Mouse (Mus musculus) monocyte, adult 2 months (primary cell): ENCODE results near the gene Adamtsl1.

Experiments
- DNase-seq, 2 experiments: peaks; one replicate each; pipeline ENCODE4 v3.0.0; 2022; ENCODE audit warnings: low spot score in 2 of 2, low read depth in 1 of 2

Gene Adamtsl1

DNA sequence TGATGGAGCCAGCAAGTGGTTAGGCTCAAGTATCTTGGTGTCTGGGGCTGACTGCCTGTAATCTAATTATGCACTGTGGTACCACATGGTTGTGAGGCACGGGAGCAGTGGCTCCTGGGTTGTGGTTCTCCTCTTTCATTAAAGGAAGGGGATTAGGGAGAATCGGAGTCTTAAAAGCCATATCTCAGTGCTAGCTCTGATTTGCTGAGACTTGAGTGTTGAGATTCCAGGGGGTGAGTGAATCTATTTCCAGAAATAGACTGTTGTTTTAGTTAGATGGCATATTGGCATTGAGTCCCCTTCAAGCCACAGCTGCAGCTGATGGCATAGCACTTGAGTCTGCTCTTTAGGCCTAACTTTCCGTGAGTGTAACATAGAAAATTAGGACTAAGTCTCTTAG is 877.2 kb downstream of the Adamtsl1 start:
- no peak for DNase-seq

- DNase-seq = no peak
Observed at GRCm38 (mm10) chr4:86395636-86396035, 881.7 kb downstream of the Adamtsl1 start.

- DNase-seq = no peak
Observed at GRCm38 (mm10) chr4:86396672-86397288, 882.8 kb downstream of the Adamtsl1 start.

- DNase-seq = no peak
Observed at GRCm38 (mm10) chr4:86397470-86397869, 883.5 kb downstream of the Adamtsl1 start.

DNA sequence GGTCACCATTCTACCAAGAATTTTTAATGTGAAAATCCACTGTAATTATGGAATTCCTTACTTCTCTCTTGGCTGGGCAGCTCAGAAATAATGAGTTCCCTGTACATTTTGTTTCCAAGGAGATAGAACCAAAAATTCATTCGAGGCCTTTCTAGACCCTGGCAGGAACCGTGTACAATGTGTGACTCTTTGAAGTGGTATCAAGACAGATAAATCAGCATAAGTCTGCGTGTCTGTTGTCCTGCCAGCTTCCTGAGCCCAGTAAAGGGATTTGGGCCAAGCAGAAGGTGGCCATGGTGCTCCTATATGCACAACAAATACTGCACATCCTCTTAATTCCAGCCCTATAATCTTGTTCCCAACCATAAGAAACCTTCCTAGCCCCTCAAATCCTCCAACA is 887.1 kb downstream of the Adamtsl1 start:
- no peak for DNase-seq

- no peak for DNase-seq
Observed at GRCm38 (mm10) chr4:86406501-86407199, 892.7 kb downstream of the Adamtsl1 start.

DNA sequence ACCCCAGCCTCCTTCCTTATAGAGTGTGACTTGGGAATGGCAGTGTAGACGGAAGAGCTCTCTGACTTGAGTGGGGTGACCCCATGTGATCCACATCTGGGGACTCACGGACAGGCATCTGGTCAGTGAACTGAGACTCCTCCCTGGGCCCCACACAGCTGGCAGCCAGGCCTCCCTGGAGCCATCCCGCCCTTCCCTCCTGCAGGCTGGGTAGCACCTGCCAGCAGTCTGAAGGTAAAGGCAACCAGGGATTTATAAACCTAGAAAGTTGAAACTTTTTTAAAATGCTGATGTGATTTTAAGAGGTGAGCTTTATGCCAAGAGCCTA is 893.2 kb downstream of the Adamtsl1 start:
- DNase-seq = no peak

GRCm38 (mm10) chr4:86408421-86408820 is 894.4 kb downstream of the Adamtsl1 start:
- DNase-seq = no peak

GRCm38 (mm10) chr4:86410946-86411345 is 897.0 kb downstream of the Adamtsl1 start:
- no peak for DNase-seq

- no peak for DNase-seq
Observed at GRCm38 (mm10) chr4:86413388-86413787, 899.4 kb downstream of the Adamtsl1 start.

DNA sequence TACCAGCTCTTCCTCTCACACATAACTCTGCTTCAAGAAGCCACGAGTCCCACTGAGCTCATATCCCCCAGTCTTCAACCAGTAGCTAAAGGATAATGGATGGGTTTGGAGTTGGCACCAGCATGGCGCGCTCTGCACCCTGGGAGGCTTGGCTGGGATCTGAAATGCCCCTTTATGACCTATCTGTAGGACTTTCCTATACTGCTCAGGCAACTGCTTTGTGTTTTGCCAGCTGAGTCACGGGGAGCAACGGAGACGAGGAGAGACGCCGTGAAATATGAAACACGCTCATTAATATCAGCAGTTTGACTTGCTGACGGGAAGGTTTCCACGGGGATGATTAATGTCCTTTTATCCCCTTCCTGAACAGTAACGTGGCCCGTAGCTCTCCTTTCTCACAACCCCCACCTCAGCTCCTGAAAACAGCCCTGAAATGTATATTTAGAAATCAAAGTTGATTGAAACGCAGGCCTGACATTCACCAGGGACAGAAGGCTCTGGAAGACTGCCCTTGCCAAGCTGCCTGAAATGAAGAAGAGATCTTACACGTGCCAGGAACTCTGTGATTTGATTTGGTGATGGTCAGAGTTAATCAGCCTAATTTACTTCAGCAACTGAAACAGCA is 902.5 kb downstream of the Adamtsl1 start:
- DNase-seq = no peak

GRCm38 (mm10) chr4:86422586-86422985 is 908.6 kb downstream of the Adamtsl1 start:
- DNase-seq = no peak

- no peak for DNase-seq
Observed at GRCm38 (mm10) chr4:86425581-86425980, 911.6 kb downstream of the Adamtsl1 start.

GRCm38 (mm10) chr4:86426549-86426948 is 912.6 kb downstream of the Adamtsl1 start:
- DNase-seq = no peak

GRCm38 (mm10) chr4:86427312-86427711 is 913.3 kb downstream of the Adamtsl1 start:
- no peak for DNase-seq

- no peak for DNase-seq
Observed at GRCm38 (mm10) chr4:86428091-86428745, 914.2 kb downstream of the Adamtsl1 start.

- no peak for DNase-seq
Observed at GRCm38 (mm10) chr4:86435631-86436030, 921.7 kb downstream of the Adamtsl1 start.

- no peak for DNase-seq
Observed at GRCm38 (mm10) chr4:86436336-86436735, 922.4 kb downstream of the Adamtsl1 start.

DNA sequence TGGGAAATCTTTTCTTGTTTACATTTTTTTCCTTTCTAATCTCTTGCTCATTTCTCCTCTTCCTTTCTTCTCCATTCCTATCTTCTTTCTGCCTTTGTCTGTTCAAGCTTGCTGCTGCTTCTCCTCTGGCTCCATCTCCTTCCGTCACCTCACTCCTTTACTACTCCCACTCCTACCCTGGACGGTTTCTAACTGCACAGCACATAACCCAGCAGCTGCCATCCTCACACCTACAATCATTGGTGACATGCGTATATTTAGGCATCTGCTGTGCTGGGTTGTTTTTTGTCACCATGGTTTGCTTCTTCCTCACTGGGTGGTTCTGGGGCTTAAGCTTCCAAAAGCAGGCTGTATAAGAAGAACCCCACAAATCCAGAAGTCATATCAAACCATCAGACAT is 936.5 kb downstream of the Adamtsl1 start:
- no peak for DNase-seq

DNA sequence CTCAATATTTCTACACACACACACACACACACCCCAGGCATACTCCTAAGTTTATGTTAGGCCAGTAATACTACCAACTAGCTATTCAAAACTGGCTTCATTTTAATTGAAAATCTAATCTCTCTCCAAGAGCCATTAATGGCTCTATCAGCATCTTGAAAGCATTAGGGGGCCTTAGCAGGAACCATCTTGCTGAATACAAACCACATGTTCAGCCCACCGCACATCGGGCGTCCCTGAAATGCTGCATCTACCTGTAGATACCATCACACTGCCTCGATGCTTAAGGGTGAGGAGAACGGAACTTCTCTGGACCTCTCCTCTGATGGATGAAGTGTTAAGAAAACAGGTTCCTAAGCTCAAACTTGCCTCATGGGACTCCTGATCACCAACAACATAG is 950.8 kb downstream of the Adamtsl1 start:
- no peak for DNase-seq
